In genomic region chr5:125016421-125017242, GRCm38 (mm10) we compare ENCODE assay signal across 14 mouse cellular contexts. TPM values are rescaled to one million over a fixed set of nuclear protein-coding genes. Genes with fewer than 3 reads are reported as not detected.
DNase-seq lines count a peak whose midpoint lies in the region; ATAC-seq and TF ChIP-seq lines count a peak whose summit lies in the region.
"Had no signal": no experiment of that assay in that cellular context is flagged by ENCODE, and none has a peak within 500 bp of the region (broad histone marks: within the 10 kb centered on the region; RNA-seq: fewer than 3 reads in every experiment).

No protein-coding gene starts in this region.

- H3K27me3 ChIP-seq in forebrain, postnatal 0 days (ENCODE audit: insufficient read depth, low read length), result no peaks in the 10 kb centered on the region
- H3K27me3 ChIP-seq in forebrain, embryonic 11.5 days (ENCODE audit: control insufficient read depth, insufficient read depth, low read length), result no peaks in the 10 kb centered on the region
- no peaks in the 10 kb centered on the region for H3K27me3 ChIP-seq in lung, postnatal 0 days (replicated peaks; ENCODE audit: insufficient read depth, low read length)
- no peaks in the 10 kb centered on the region for H3K27me3 ChIP-seq in limb, embryonic 13.5 days
- H3K27me3 ChIP-seq: embryonic facial prominence, embryonic 15.5 days had no signal

- WGBS in forebrain, postnatal 0 days, result 79% methylated on average over 17 of the region's 17 CpGs
- 89% methylated on average over 17 of the region's 17 CpGs for WGBS in forebrain, embryonic 11.5 days
- 82% methylated on average over 17 of the region's 17 CpGs for WGBS in lung, postnatal 0 days
- 72% methylated on average over 17 of the region's 17 CpGs for WGBS in lung, adult 2 months
- 75% methylated on average over 17 of the region's 17 CpGs for WGBS in limb, embryonic 13.5 days

- TF ChIP-seq EP300 in lung, postnatal 0 days (IDR thresholded peaks at IDR 0.05), result no peak

- H3K9me3 ChIP-seq in forebrain, postnatal 0 days (ENCODE audit: low read length), result no peaks in the 10 kb centered on the region
- no peaks in the 10 kb centered on the region for H3K9me3 ChIP-seq in forebrain, embryonic 11.5 days (ENCODE audit: control insufficient read depth, low read length)
- H3K9me3 ChIP-seq in lung, postnatal 0 days (ENCODE audit: low read length), result no peaks in the 10 kb centered on the region
- no peaks in the 10 kb centered on the region for H3K9me3 ChIP-seq in limb, embryonic 13.5 days
- H3K9me3 ChIP-seq: embryonic facial prominence, embryonic 15.5 days had no signal

- H3K4me3 ChIP-seq in forebrain, postnatal 0 days (ENCODE audit: low read depth, low read length), result no peak overlapping the region
- H3K4me3 ChIP-seq in forebrain, embryonic 11.5 days (ENCODE audit: low read depth, low read length), result no peak overlapping the region
- H3K4me3 ChIP-seq in lung, postnatal 0 days (ENCODE audit: low read depth, low read length), result no peak overlapping the region
- H3K4me3 ChIP-seq in lung, adult 2 months (replicated peaks; ENCODE audit: extremely low read depth, low read depth, low read length), result no peak overlapping the region
- H3K4me3 ChIP-seq in limb, embryonic 13.5 days, result no peak overlapping the region
- H3K4me3 ChIP-seq: embryonic facial prominence, embryonic 15.5 days had no signal

- peak; percentile 27 for DNase-seq in forebrain, postnatal 0 days
- DNase-seq in forebrain, embryonic 11.5 days (ENCODE audit: low spot score), result no peak
- DNase-seq in lung, postnatal 0 days (ENCODE audit: low spot score), result no peak
- no peak for DNase-seq in lung, adult 2 months
- DNase-seq in thymus, postnatal 0 days (ENCODE audit: low spot score), result peak; percentile 59
- no peak for DNase-seq in right cerebral cortex, postnatal 10 days (ENCODE audit: low spot score in 2 of 2)
- DNase-seq: adrenal gland, postnatal 36 days; cerebellum, adult 8-10 months; heart, postnatal 4 days; kidney, adult 18-20 months had no signal

- TF ChIP-seq POLR2A in lung, adult 2 months (IDR thresholded peaks at IDR 0.05; ENCODE audit: borderline replicate concordance, extremely low read depth, low read depth, low read length), result no peak

- no peak overlapping the region for H3K9ac ChIP-seq in forebrain, postnatal 0 days
- H3K9ac ChIP-seq in forebrain, embryonic 11.5 days (ENCODE audit: low read length), result no peak overlapping the region
- H3K9ac ChIP-seq in lung, postnatal 0 days (replicated peaks; ENCODE audit: low read depth), result no peak overlapping the region
- no peak overlapping the region for H3K9ac ChIP-seq in limb, embryonic 13.5 days
- H3K9ac ChIP-seq: embryonic facial prominence, embryonic 15.5 days had no signal

- peaks cover 3% of the 10 kb centered on the region; the same call in 1 of the 2 replicates for H3K4me1 ChIP-seq in forebrain, postnatal 0 days (ENCODE audit: insufficient read depth)
- H3K4me1 ChIP-seq in forebrain, embryonic 11.5 days (replicated peaks; ENCODE audit: control insufficient read depth, insufficient read depth, low read length), result no peaks in the 10 kb centered on the region
- H3K4me1 ChIP-seq in lung, postnatal 0 days (ENCODE audit: insufficient read depth, low read depth, low read length), result no peaks in the 10 kb centered on the region
- no peaks in the 10 kb centered on the region for H3K4me1 ChIP-seq in lung, adult 2 months (ENCODE audit: control insufficient read depth, insufficient read depth, low read length)
- peaks cover 21% of the 10 kb centered on the region for H3K4me1 ChIP-seq in limb, embryonic 13.5 days

- TF ChIP-seq CTCF in forebrain, postnatal 0 days (IDR thresholded peaks at IDR 0.05; ENCODE audit: low read depth), result peak; percentile 44
- TF ChIP-seq CTCF in lung, postnatal 0 days (IDR thresholded peaks at IDR 0.05), result peak; percentile 30
- no peak for TF ChIP-seq CTCF in lung, adult 2 months (IDR thresholded peaks at IDR 0.05; ENCODE audit: insufficient read depth, low read length)

- H3K4me2 ChIP-seq in forebrain, postnatal 0 days (ENCODE audit: low read depth), result no peak overlapping the region
- no peak overlapping the region for H3K4me2 ChIP-seq in forebrain, embryonic 11.5 days (ENCODE audit: low read depth, low read length, severe bottlenecking)
- no peak overlapping the region for H3K4me2 ChIP-seq in lung, postnatal 0 days (replicated peaks; ENCODE audit: low read depth, low read length)
- no peak overlapping the region for H3K4me2 ChIP-seq in limb, embryonic 13.5 days (replicated peaks)
- H3K4me2 ChIP-seq: embryonic facial prominence, embryonic 15.5 days had no signal

- no peak overlapping the region for H3K27ac ChIP-seq in forebrain, postnatal 0 days (ENCODE audit: low read depth, low read length)
- H3K27ac ChIP-seq in forebrain, embryonic 11.5 days (ENCODE audit: low read depth, low read length), result no peak overlapping the region
- H3K27ac ChIP-seq in lung, postnatal 0 days (ENCODE audit: low read length), result no peak overlapping the region
- H3K27ac ChIP-seq in limb, embryonic 13.5 days, result 0 out of 2 replicates have a peak overlapping the region, but pooled peaks have one; percentile 16
- H3K27ac ChIP-seq: embryonic facial prominence, embryonic 15.5 days had no signal

- peaks cover 45% of the 10 kb centered on the region for H3K36me3 ChIP-seq in forebrain, postnatal 0 days (ENCODE audit: insufficient read depth)
- peaks cover 16% of the 10 kb centered on the region for H3K36me3 ChIP-seq in forebrain, embryonic 11.5 days (ENCODE audit: control insufficient read depth, insufficient read depth, low read length)
- peaks cover 21% of the 10 kb centered on the region; the same call in 1 of the 2 replicates for H3K36me3 ChIP-seq in lung, postnatal 0 days (ENCODE audit: insufficient read depth, low read length)
- H3K36me3 ChIP-seq in limb, embryonic 13.5 days, result peaks cover 93% of the 10 kb centered on the region

- no peak for ATAC-seq in forebrain, postnatal 0 days
- ATAC-seq in forebrain, embryonic 11.5 days (replicated peaks; ENCODE audit: low FRiP score), result no peak
- no peak for ATAC-seq in lung, postnatal 0 days
- ATAC-seq in limb, embryonic 13.5 days (ENCODE audit: low FRiP score, low read depth), result no peak

RNA-seq across cellular contexts. Expression of gene Rflna, which starts 13.6 kb away (rescaled TPM):
- 3.2 and 6.2 TPM in 2 replicates for total RNA-seq in forebrain, postnatal 0 days (2014; rRNA removed)
- 4.4 and 4.8 TPM in 2 replicates for polyA plus RNA-seq in forebrain, postnatal 0 days (2015; fragmentation: Nextera tagmentation; extraction: Ambion mirVana)
- polyA plus RNA-seq in forebrain, embryonic 11.5 days (2014; fragmentation: Nextera tagmentation; extraction: Ambion mirVana), result 4.5 and 6.0 TPM in 2 replicates
- 15.6 and 17.1 TPM in 2 replicates for polyA plus RNA-seq in lung, postnatal 0 days (2015; fragmentation: Nextera tagmentation; extraction: Ambion mirVana)
- 20.2 and 26.0 TPM in 2 replicates for polyA plus RNA-seq in lung, adult 2 months (2012; rRNA removed)
- polyA plus RNA-seq in limb, embryonic 13.5 days (2015; fragmentation: Nextera tagmentation; extraction: Ambion mirVana), result 62.2 and 64.5 TPM in 2 replicates
- 0.51 and 0.61 TPM in 2 replicates for polyA plus RNA-seq in thymus, postnatal 0 days (2015; fragmentation: Nextera tagmentation; extraction: Ambion mirVana)
- total RNA-seq: liver, adult 2 months; megakaryocyte-erythroid progenitor cell, adult 5-6 weeks had no signal

Comparison
In these comparisons a context has a peak if more than half of its experiments do, and no peak if none do; other contexts are left out.
1. DNase-seq: peak in forebrain, postnatal 0 days (single experiment) and thymus, postnatal 0 days (single experiment); none in forebrain, embryonic 11.5 days (single experiment), lung, postnatal 0 days (single experiment), lung, adult 2 months (single experiment) and right cerebral cortex, postnatal 10 days (0 of 2).